ENCODE assay signal across 31 mouse cellular contexts in the genomic region with DNA sequence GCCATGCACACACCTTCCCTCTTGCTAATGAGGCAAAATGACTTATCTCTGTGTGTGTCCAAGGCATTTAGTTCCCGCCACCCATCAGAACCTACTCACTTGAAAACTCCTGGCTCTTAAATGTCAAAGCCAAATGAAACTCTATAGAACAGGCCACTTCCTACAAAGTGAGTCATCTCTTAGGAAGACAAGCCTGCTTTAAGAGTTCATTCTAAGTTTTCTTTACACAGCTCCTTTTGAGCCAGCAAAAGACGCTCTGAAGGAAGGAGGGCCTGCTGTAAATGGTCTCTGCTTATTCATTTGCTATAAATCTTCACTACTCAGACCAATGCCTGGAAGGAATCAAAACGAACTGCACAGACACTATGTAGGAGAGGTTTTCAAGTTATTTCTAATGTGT.
DNase-seq lines count a peak whose midpoint lies in the region; ATAC-seq and TF ChIP-seq lines count a peak whose summit lies in the region.
"Had no signal": no experiment of that assay in that cellular context is flagged by ENCODE, and none has a peak within 500 bp of the region (broad histone marks: within the 10 kb centered on the region; RNA-seq: fewer than 3 reads in every experiment).

No protein-coding gene starts in this region.

- 0 out of 2 replicates have a peak, but pooled peaks cover 2% of the 10 kb centered on the region for H3K4me1 ChIP-seq in kidney, embryonic 15.5 days
- H3K4me1 ChIP-seq in lung, postnatal 0 days (ENCODE audit: insufficient read depth, low read depth, low read length) = peaks cover 6% of the 10 kb centered on the region; the same call in 1 of the 2 replicates
- peaks cover 21% of the 10 kb centered on the region for H3K4me1 ChIP-seq in intestine, embryonic 15.5 days (replicated peaks)
- 0 out of 2 replicates have a peak, but pooled peaks cover 2% of the 10 kb centered on the region for H3K4me1 ChIP-seq in stomach, postnatal 0 days (replicated peaks; ENCODE audit: control insufficient read depth, insufficient read depth)

- no peaks in the 10 kb centered on the region for H3K9me3 ChIP-seq in kidney, embryonic 15.5 days (replicated peaks)
- no peaks in the 10 kb centered on the region for H3K9me3 ChIP-seq in lung, postnatal 0 days (ENCODE audit: low read length)
- no peaks in the 10 kb centered on the region for H3K9me3 ChIP-seq in intestine, embryonic 15.5 days
- no peaks in the 10 kb centered on the region for H3K9me3 ChIP-seq in stomach, postnatal 0 days (ENCODE audit: control insufficient read depth, low read length)
- H3K9me3 ChIP-seq: embryonic facial prominence, embryonic 12.5 days; forebrain, embryonic 10.5 days; forebrain, embryonic 15.5 days; hindbrain, embryonic 13.5 days; megakaryocyte, embryonic 14.5 days; midbrain, embryonic 12.5 days had no signal

- H3K4me3 ChIP-seq in kidney, embryonic 15.5 days (replicated peaks) = no peak overlapping the region
- no peak overlapping the region for H3K4me3 ChIP-seq in lung, postnatal 0 days (ENCODE audit: low read depth, low read length)
- no peak overlapping the region for H3K4me3 ChIP-seq in intestine, embryonic 15.5 days (replicated peaks)
- no peak overlapping the region for H3K4me3 ChIP-seq in stomach, postnatal 0 days (ENCODE audit: low read depth, low read length)
- H3K4me3 ChIP-seq: embryonic facial prominence, embryonic 12.5 days; forebrain, embryonic 10.5 days; forebrain, embryonic 15.5 days; hindbrain, embryonic 13.5 days; megakaryocyte, embryonic 14.5 days; midbrain, embryonic 12.5 days had no signal

- H3K36me3 ChIP-seq in kidney, embryonic 15.5 days = peaks cover 28% of the 10 kb centered on the region
- no peaks in the 10 kb centered on the region for H3K36me3 ChIP-seq in lung, postnatal 0 days (ENCODE audit: insufficient read depth, low read length)
- peaks cover 3% of the 10 kb centered on the region; the same call in 1 of the 2 replicates for H3K36me3 ChIP-seq in intestine, embryonic 15.5 days
- H3K36me3 ChIP-seq in stomach, postnatal 0 days (ENCODE audit: control insufficient read depth, insufficient read depth, low read length) = peaks cover 3% of the 10 kb centered on the region; the same call in 1 of the 2 replicates

- DNase-seq in kidney, adult 8-10 months = no peak
- peak; percentile 46 for DNase-seq in lung, postnatal 0 days (ENCODE audit: low spot score)
- DNase-seq in lung, adult 18-20 months = no peak
- no peak for DNase-seq in stomach, postnatal 0 days (ENCODE audit: low spot score)
- no peak for DNase-seq in heart, postnatal 36 days
- no peak for DNase-seq in c-Kit-positive CD71-positive TER-119-positive erythroid progenitor cells, embryonic 14.5 days (ENCODE audit: low spot score)
- DNase-seq: adrenal gland, adult 8-10 months; B cell, adult 2 months; cerebellum, adult 11 months; cerebellum, adult 9-10 months; cerebellum, postnatal 36 days; embryo, embryonic 11 days; gastrocnemius, postnatal 10 days; heart, postnatal 4 days; kidney, adult 9 months; kidney, postnatal 25 days; liver; lung, embryonic 14.5 days; lung, postnatal 4 days; right cerebral cortex, postnatal 14 days; thymus, postnatal 4 days had no signal

- H3K4me2 ChIP-seq in kidney, embryonic 15.5 days = no peak overlapping the region
- no peak overlapping the region for H3K4me2 ChIP-seq in lung, postnatal 0 days (replicated peaks; ENCODE audit: low read depth, low read length)
- H3K4me2 ChIP-seq in intestine, embryonic 15.5 days (replicated peaks) = no peak overlapping the region
- no peak overlapping the region for H3K4me2 ChIP-seq in stomach, postnatal 0 days (replicated peaks; ENCODE audit: low read depth)
- H3K4me2 ChIP-seq: embryonic facial prominence, embryonic 12.5 days; forebrain, embryonic 15.5 days; hindbrain, embryonic 13.5 days; lung, embryonic 14.5 days; midbrain, embryonic 12.5 days had no signal

- no peak for TF ChIP-seq CTCF in lung, postnatal 0 days (IDR thresholded peaks at IDR 0.05)
- TF ChIP-seq CTCF in stomach, postnatal 0 days (IDR thresholded peaks at IDR 0.05; ENCODE audit: low read depth) = no peak

- no peak overlapping the region for H3K9ac ChIP-seq in kidney, embryonic 15.5 days
- no peak overlapping the region for H3K9ac ChIP-seq in lung, postnatal 0 days (replicated peaks; ENCODE audit: low read depth)
- no peak overlapping the region for H3K9ac ChIP-seq in intestine, embryonic 15.5 days
- H3K9ac ChIP-seq in stomach, postnatal 0 days (ENCODE audit: low read length) = no peak overlapping the region
- H3K9ac ChIP-seq: embryonic facial prominence, embryonic 12.5 days; forebrain, embryonic 15.5 days; hindbrain, embryonic 13.5 days; liver, embryonic 14.5 days; lung, embryonic 14.5 days; midbrain, embryonic 12.5 days had no signal

- no peaks in the 10 kb centered on the region for H3K27me3 ChIP-seq in kidney, embryonic 15.5 days
- H3K27me3 ChIP-seq in lung, postnatal 0 days (replicated peaks; ENCODE audit: insufficient read depth, low read length) = no peaks in the 10 kb centered on the region
- no peaks in the 10 kb centered on the region for H3K27me3 ChIP-seq in intestine, embryonic 15.5 days (replicated peaks)
- no peaks in the 10 kb centered on the region for H3K27me3 ChIP-seq in stomach, postnatal 0 days (ENCODE audit: control insufficient read depth, insufficient read depth, low read length)
- H3K27me3 ChIP-seq: embryonic facial prominence, embryonic 12.5 days; forebrain, embryonic 15.5 days; hindbrain, embryonic 13.5 days; megakaryocyte, embryonic 14.5 days; midbrain, embryonic 12.5 days had no signal

- WGBS in kidney, embryonic 15.5 days = 38% methylated on average over 3 of the region's 3 CpGs
- WGBS in lung, postnatal 0 days = 69% methylated on average over 3 of the region's 3 CpGs
- 47% methylated on average over 3 of the region's 3 CpGs for WGBS in intestine, embryonic 15.5 days
- WGBS in stomach, postnatal 0 days = 38% methylated on average over 3 of the region's 3 CpGs

- ATAC-seq in kidney, embryonic 15.5 days (replicated peaks; ENCODE audit: low FRiP score) = no peak
- ATAC-seq in lung, postnatal 0 days = no peak
- ATAC-seq in intestine, embryonic 15.5 days = peak; percentile 49; the same call in 1 of the 2 replicates
- peak; percentile 31; the same call in 1 of the 2 replicates for ATAC-seq in stomach, postnatal 0 days (ENCODE audit: low FRiP score, low TSS enrichment)
- ATAC-seq: activated CD4-positive, CD25-positive, alpha-beta regulatory T cell, adult 4 months; forebrain, embryonic 15.5 days had no signal

- intact Hi-C loops in heart, postnatal 36 days (cut with DNase I) = no loop called here

- 0 out of 2 replicates have a peak overlapping the region, but pooled peaks have one; percentile 11 for H3K27ac ChIP-seq in kidney, embryonic 15.5 days
- no peak overlapping the region for H3K27ac ChIP-seq in lung, postnatal 0 days (ENCODE audit: low read length)
- H3K27ac ChIP-seq in intestine, embryonic 15.5 days = peak overlapping the region; percentile 59; the same call in 1 of the 2 replicates
- H3K27ac ChIP-seq in stomach, postnatal 0 days (replicated peaks) = peak overlapping the region; percentile 10; the same call in 1 of the 2 replicates
- H3K27ac ChIP-seq: embryonic facial prominence, embryonic 12.5 days; forebrain, embryonic 10.5 days; forebrain, embryonic 15.5 days; hindbrain, embryonic 13.5 days; liver, embryonic 14.5 days; midbrain, embryonic 12.5 days had no signal

- no peak for TF ChIP-seq EP300 in lung, postnatal 0 days (IDR thresholded peaks at IDR 0.05)
- no peak for TF ChIP-seq EP300 in stomach, postnatal 0 days (optimal IDR thresholded peaks at IDR 0.05)

Comparison
In these comparisons a context has a peak if more than half of its experiments do, and no peak if none do; other contexts are left out.
1. ATAC-seq: peak in intestine, embryonic 15.5 days (single experiment) and stomach, postnatal 0 days (single experiment); none in kidney, embryonic 15.5 days (single experiment) and lung, postnatal 0 days (single experiment).